Mouse (Mus musculus) granulocyte monocyte progenitor cell, adult 5-6 weeks (primary cell): Measurements from ENCODE around the gene Clptm1l. TPM values are rescaled to one million over a fixed set of nuclear protein-coding genes. Genes with fewer than 3 reads are reported as not detected.

Experiments
- ATAC-seq: replicated peaks from 2 replicates; pipeline ENCODE4 v1.8.0; 2016; ENCODE audit warnings: mild to moderate bottlenecking, moderate TSS enrichment, inconsistent platforms; ENCODE audit not compliant: poor library complexity, severe bottlenecking
- total RNA-seq, 2 experiments: library from RNA; stranded (forward) in 1 of 2; stranded (reverse) in 1 of 2; fragments of 200-712, 200-1000 nt in 1 of 2; fragments of >200 nt in 1 of 2; fragmentation: Nextera tagmentation in 1 of 2; gene quantifications; 2 replicates each; pipeline ENCODE4 v1.2.3; 2014 to 2017

Clptm1l gene
- total RNA-seq (2014; fragmentation: Nextera tagmentation) (203 and 212 TPM in 2 replicates), total RNA-seq (2017) (80.6 and 81.1 TPM in 2 replicates)

DNA sequence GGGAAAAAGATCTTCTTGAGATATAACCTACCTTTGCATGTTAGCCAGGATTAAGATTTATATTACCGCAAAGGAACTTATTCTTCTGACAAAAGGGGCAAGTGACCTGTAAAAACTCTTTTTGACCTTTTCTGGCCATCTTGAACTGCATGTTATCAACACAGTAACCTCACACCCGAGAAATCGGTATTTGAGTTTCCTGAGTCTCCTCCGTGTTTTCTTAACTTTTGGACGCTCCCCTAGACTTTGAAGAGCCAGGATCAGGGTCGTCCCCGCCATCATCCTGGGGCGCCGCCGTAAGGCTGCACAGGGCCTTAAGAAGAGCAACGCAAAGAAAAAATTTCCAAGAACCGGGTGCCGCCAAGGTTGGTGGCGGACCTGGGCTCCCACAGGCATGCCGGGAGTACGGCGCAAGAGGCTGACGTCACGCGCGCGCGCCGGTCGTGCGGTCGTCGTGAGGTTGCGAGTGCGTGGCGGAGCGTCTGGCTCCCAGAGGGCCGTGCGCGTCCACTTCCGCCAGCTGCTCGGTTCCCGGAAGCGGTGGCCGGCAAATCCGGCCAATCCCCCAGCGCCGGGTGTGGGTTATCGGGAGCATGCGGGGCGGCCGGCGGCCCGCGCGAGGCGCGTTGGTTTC is at the start of gene Clptm1l:
Gene Clptm1l, plus strand, starts transcription at position 485 of the 634 bp plus-strand sequence.
- ATAC-seq: peak; percentile 91

DNA sequence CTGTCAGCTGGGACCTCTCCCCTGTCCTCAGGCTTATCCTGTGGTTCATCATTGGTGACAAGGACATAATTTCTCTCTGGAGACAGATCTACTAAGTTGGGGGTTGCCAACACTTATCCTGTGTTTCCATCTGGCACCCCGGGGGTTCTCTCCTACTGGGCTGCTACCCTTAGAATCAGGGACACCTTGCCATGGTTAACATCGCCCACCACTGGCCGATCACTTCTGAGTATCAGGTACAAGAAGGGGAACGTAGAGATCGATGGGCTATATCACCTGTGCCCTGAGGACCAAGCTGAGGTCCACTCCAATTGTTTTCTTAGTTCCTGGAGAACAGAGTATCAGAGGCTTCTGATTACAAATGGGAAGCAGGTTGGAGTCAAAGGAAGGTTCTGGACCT is 39.6 kb upstream of the Clptm1l start:
- ATAC-seq: no peak

- ATAC-seq: peak; percentile 40; the same call in 1 of the 2 replicates
These were observed 28.8 kb upstream of the Clptm1l start for GRCm38 (mm10) chr13:73575051-73575450.

GRCm38 (mm10) chr13:73577277-73577676 is 26.5 kb upstream of the Clptm1l start:
- no peak for ATAC-seq

- ATAC-seq: peak; percentile 96
These were observed 12.3 kb upstream of the Clptm1l start for GRCm38 (mm10) chr13:73591488-73591887.

- ATAC-seq: peak; percentile 21; the same call in 1 of the 2 replicates
These were observed 11.3 kb upstream of the Clptm1l start for GRCm38 (mm10) chr13:73592546-73592945.

GRCm38 (mm10) chr13:73596276-73596675 is 7.5 kb upstream of the Clptm1l start:
- peak; percentile 47 for ATAC-seq

- peak; percentile 57 for ATAC-seq
These were observed 3.6 kb upstream of the Clptm1l start for GRCm38 (mm10) chr13:73600217-73600616.

DNA sequence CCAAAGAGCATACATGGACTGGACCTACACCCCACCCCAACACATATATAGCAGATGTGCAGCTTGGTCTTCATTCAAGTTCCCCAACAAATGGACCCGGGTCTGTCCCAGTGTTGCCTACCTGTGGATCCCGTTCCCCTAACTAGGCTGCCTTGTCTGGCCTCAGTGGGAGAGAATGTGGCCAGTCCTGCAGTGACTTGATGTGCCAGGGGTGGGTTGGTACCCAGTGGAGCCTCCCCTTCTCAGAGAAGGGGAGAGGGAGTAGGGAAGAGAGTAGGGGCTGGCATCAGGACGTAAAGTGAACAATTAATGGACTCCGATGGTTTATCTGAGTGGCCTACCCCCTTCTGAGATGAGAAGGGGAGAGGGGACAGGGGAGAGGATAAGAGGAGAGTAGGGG is 760 bp upstream of the Clptm1l start:
- no peak for ATAC-seq

- peak; percentile 20 for ATAC-seq
These were observed 551 bp downstream of the Clptm1l start for GRCm38 (mm10) chr13:73604156-73604957.

- ATAC-seq: no peak
These were observed 14.6 kb downstream of the Clptm1l start for GRCm38 (mm10) chr13:73618406-73618805.

- peak; percentile 43; the same call in 1 of the 2 replicates for ATAC-seq
These were observed 16.8 kb downstream of the Clptm1l start for GRCm38 (mm10) chr13:73620637-73621036.

DNA sequence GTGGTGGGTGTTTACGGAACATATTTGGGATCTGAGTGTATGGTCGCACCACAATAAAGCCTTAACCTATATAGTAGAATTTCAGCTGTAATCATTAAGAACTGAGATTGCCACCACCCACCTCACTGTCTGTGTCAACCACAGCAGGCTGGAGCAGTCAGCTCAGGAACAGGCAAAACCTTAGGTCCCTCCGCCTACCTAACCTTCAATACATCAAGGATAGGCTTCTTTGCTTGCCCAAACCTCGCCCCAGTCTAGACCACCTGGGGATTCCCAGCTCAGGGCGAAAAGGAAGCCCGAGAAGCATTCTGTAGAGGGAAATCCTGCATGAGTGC is 22.6 kb downstream of the Clptm1l start:
- no peak; the same call in 1 of the 2 replicates for ATAC-seq

GRCm38 (mm10) chr13:73626745-73627549 is 23.1 kb downstream of the Clptm1l start, which contains the start of gene Tert:
Gene Tert, plus strand, starts transcription at chr13:73626911.
- peak; percentile 80 for ATAC-seq

DNA sequence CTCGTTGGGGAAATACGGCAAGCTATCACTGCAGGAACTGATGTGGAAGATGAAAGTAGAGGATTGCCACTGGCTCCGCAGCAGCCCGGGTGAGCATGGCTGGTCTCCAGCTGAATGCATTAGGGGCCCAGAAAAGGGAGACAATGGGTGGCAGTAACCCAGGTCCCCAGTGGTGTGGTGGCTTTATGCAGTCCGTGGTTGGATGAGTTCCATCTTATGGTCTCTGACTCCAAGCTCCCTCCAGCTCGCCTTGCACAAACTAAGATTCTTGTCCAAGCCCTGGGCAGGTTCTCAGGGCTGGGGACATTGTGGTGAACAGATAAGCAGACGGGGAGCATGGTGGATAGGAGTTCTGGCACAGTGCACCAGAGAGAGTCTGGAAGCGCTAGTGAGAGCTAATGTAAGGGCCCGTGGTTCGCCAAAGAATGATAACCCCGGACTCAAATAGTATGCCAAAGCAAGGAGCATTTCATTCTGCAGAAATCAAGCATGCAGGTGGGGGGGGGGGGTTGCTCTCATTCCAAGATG is 24.8 kb downstream of the Clptm1l start:
- ATAC-seq: no peak

- no peak for ATAC-seq
These were observed 28.0 kb downstream of the Clptm1l start for GRCm38 (mm10) chr13:73631837-73632236.

GRCm38 (mm10) chr13:73637826-73638225 is 34.0 kb downstream of the Clptm1l start:
- no peak for ATAC-seq

- ATAC-seq: no peak
These were observed 37.5 kb downstream of the Clptm1l start for GRCm38 (mm10) chr13:73641296-73641695.

DNA sequence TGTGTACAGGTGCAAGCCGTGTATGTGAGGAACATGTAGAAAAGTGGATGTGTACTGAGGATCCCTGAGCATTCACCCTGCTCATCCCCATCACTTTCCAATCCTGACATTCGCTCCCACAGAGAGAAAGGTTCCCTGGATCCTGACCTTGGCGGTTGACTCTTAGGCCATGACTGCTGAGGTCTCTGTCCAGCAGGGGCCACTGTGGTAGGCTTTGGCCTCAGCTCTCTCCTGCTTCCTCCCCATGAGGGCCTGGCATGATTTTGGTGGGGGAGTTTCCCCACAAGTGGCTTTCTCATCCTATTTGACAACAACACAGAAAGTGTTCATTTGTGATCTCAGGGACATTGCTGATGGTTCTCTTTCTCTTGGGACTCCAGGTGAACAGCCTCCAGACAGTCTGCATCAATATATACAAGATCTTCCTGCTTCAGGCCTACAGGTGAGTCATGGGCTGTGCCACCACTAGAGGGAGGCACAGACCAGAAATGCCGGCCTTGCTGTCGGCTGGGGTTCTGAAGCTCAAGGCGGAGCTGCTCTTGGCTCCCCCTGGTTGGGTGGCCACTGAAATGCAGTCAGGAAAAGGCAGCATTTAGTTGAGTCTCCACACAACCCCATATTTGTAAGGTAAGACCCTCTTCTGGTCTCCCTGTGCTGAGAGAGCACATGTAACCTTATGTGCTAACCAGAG is 42.7 kb downstream of the Clptm1l start:
- peak; percentile 91 for ATAC-seq

GRCm38 (mm10) chr13:73653266-73653665 is 49.5 kb downstream of the Clptm1l start:
- no peak for ATAC-seq
